Mouse (Mus musculus) liver, embryonic 14.5 days (tissue): ENCODE measurements around the gene Gm10447. TPM values are rescaled to one million over a fixed set of nuclear protein-coding genes. Genes with fewer than 3 reads are reported as not detected.

Experiments used
- ATAC-seq: fragments of 200-750 bp; cut with Nextera tagmentation; 2 replicates; pipeline ENCODE4 v1.8.0; 2017; ENCODE audit warnings: moderate number of reproducible peaks, mild to moderate bottlenecking, moderate library complexity; ENCODE audit not compliant: insufficient read depth
- DNase-seq, 3 experiments: peaks; one replicate each; pipeline ENCODE4 v3.0.0-alpha.2; 2012 to 2013; ENCODE audit warnings: low read depth in 3 of 3, low spot score in 3 of 3
- H3K27ac ChIP-seq: fragments of 300-500 bp; sonication (generic); 2 replicates; pipeline ENCODE4 v1.5.1; 2014; ENCODE audit warnings: moderate library complexity, mild to moderate bottlenecking, control low read depth, inconsistent platforms
- H3K27me3 ChIP-seq: fragments of 300-500 bp; sonication (generic); 2 replicates; pipeline ENCODE4 v1.6.1; 2014; ENCODE audit warnings: mild to moderate bottlenecking, low read length, moderate library complexity; ENCODE audit not compliant: control insufficient read depth, insufficient read depth
- H3K36me3 ChIP-seq: fragments of 300-500 bp; sonication (generic); replicated peaks from 2 replicates; pipeline ENCODE4 v1.6.1; 2014; ENCODE audit warnings: low read depth; ENCODE audit not compliant: control insufficient read depth, insufficient read depth
- H3K4me1 ChIP-seq, 2 experiments: fragments of 200-500 bp in 1 of 2; fragments of 300-500 bp in 1 of 2; sonication (generic) in 1 of 2; replicated peaks; 2 replicates each; pipeline ENCODE4 v1.6.1; 2012 to 2014; ENCODE audit warnings: antibody characterized with exemption in 1 of 2, inconsistent platforms in 1 of 2, low read length in 1 of 2; ENCODE audit not compliant: control insufficient read depth in 2 of 2, insufficient read depth in 2 of 2
- H3K4me2 ChIP-seq: fragments of 300-500 bp; sonication (generic); 2 replicates; pipeline ENCODE4 v1.6.1; 2014; ENCODE audit warnings: low read depth, mild to moderate bottlenecking, control low read depth, moderate library complexity
- H3K4me3 ChIP-seq, 2 experiments: fragments of 200-500 bp in 1 of 2; fragments of 300-500 bp in 1 of 2; sonication (generic) in 1 of 2; 2 replicates each; pipeline ENCODE4 v1.5.1; 2012 to 2014; ENCODE audit warnings: low read depth in 2 of 2, low read length in 2 of 2, mild to moderate bottlenecking in 2 of 2, control low read depth in 1 of 2, inconsistent platforms in 1 of 2, moderate library complexity in 1 of 2; ENCODE audit not compliant: insufficient read depth in 1 of 2
- H3K9ac ChIP-seq: fragments of 300-500 bp; sonication (generic); replicated peaks from 2 replicates; pipeline ENCODE4 v1.6.1; 2014; ENCODE audit warnings: mild to moderate bottlenecking, control low read depth, moderate library complexity
- H3K9me3 ChIP-seq: fragments of 300-500 bp; sonication (generic); 2 replicates; pipeline ENCODE4 v1.6.1; 2016; ENCODE audit warnings: low read length, mixed read lengths; ENCODE audit not compliant: control insufficient read depth
- CTCF ChIP-seq: IDR thresholded peaks from 2 replicates; pipeline ENCODE4 v1.5.1; 2016; ENCODE audit warnings: antibody characterized with exemption, low read depth, control low read depth
- EP300 ChIP-seq: IDR thresholded peaks from 2 replicates; pipeline ENCODE4 v1.6.1; 2016; ENCODE audit warnings: antibody characterized with exemption, low read depth
- WGBS: fragments of 180-500 bp; shearing (Covaris S2); extraction: QIAGEN DNeasy Blood & Tissue Kit; methylation state at CpG from one replicate; pipeline ENCODE4 v1.1.7; 2014; ENCODE audit not compliant: insufficient replicate concordance; 5-methylcytosine and 5-hydroxymethylcytosine counted together
- polyA plus RNA-seq, 2 experiments: library from polyadenylated mRNA; depleted of rRNA in 1 of 2; stranded (reverse) in 1 of 2; unstranded in 1 of 2; fragments of >200 nt; fragmentation: Nextera tagmentation in 1 of 2; extraction: Ambion mirVana in 1 of 2; gene quantifications; 2 replicates each; pipeline versions ENCODE4 v1.2.1 to v1.2.3; 2012 to 2014

Gene Gm10447
- polyA plus RNA-seq, 2 experiments, result 0.19 TPM; not detected in 1

GRCm38 (mm10) chr11:53425251-53425650 lies 31.7 kb downstream of the Gm10447 start:
- Histone ChIP-seq H3K9me3 (no peaks in the 10 kb centered on the region), H3K27ac (no peak overlapping the region), H3K4me1 (peaks cover 4 to 17% of the 10 kb centered on the region in 2 experiments; a peak in 3 of 4 replicates), H3K36me3 (peaks cover 12% of the 10 kb centered on the region), H3K4me3 (no peak overlapping the region), H3K9ac (no peak overlapping the region), H3K27me3 (no peaks in the 10 kb centered on the region), H3K4me2 (no peak overlapping the region)
- 53% methylated on average over 3 of the region's 3 CpGs for WGBS
- DNase-seq, result no peak
- no peak for TF ChIP-seq CTCF
- no peak for TF ChIP-seq EP300
- no peak for ATAC-seq

- DNase-seq, result no peak
- H3K9ac ChIP-seq, result no peak overlapping the region
- no peak overlapping the region for H3K4me2 ChIP-seq
- H3K9me3 ChIP-seq, result no peaks in the 10 kb centered on the region
- 62% methylated on average over 2 of the region's 2 CpGs for WGBS
- H3K4me1 ChIP-seq, result peaks cover 4 to 17% of the 10 kb centered on the region in 2 experiments; a peak in 3 of 4 replicates
- peaks cover 12% of the 10 kb centered on the region for H3K36me3 ChIP-seq
- no peak overlapping the region for H3K27ac ChIP-seq
- TF ChIP-seq CTCF, result no peak
- no peak for TF ChIP-seq EP300
- H3K4me3 ChIP-seq, result no peak overlapping the region
- no peak for ATAC-seq
- H3K27me3 ChIP-seq, result no peaks in the 10 kb centered on the region
These were observed 32.1 kb downstream of the Gm10447 start for GRCm38 (mm10) chr11:53424826-53425225.

- H3K27me3 ChIP-seq, result no peaks in the 10 kb centered on the region
- H3K4me2 ChIP-seq, result peak within 1 kb of the TSS; percentile 38
- 53% methylated on average over 4 of the region's 4 CpGs for WGBS
- H3K27ac ChIP-seq, result no peak within 1 kb of the TSS
- peak in 1 of 3 experiments; percentile 26 for DNase-seq
- no peaks in the 10 kb centered on the region for H3K9me3 ChIP-seq
- peak; percentile 54 for ATAC-seq
- no peak within 1 kb of the TSS; the same call in 1 of the 2 replicates for H3K9ac ChIP-seq
- peak within 1 kb of the TSS; percentile 40 to 41 for H3K4me3 ChIP-seq
- peaks cover 0 to 12% of the 10 kb centered on the region in 2 experiments; a peak in 2 of 4 replicates for H3K4me1 ChIP-seq
- H3K36me3 ChIP-seq, result peaks cover 4% of the 10 kb centered on the region
- TF ChIP-seq CTCF, result 0 out of 2 replicates have a peak, but pooled peaks have one; percentile 9
- TF ChIP-seq EP300, result no peak
These were observed 33.9 kb downstream of the Gm10447 start, which contains the start of gene Leap2 for GRCm38 (mm10) chr11:53423036-53423435. Gene Leap2 (minus strand): TSS chr11:53423170.

- no peak overlapping the region for H3K27ac ChIP-seq
- no peak overlapping the region for H3K4me3 ChIP-seq
- peaks cover 15% of the 10 kb centered on the region for H3K36me3 ChIP-seq
- no peak overlapping the region for H3K9ac ChIP-seq
- TF ChIP-seq EP300 (no peak), CTCF (no peak)
- H3K4me1 ChIP-seq, result no peaks in the 10 kb centered on the region
- no peaks in the 10 kb centered on the region for H3K27me3 ChIP-seq
- no peak overlapping the region for H3K4me2 ChIP-seq
- DNase-seq (no peak), ATAC-seq (0 out of 2 replicates have a peak, but pooled peaks have one; percentile 31)
- no peaks in the 10 kb centered on the region for H3K9me3 ChIP-seq
These were observed 38.9 kb downstream of the Gm10447 start for GRCm38 (mm10) chr11:53418048-53418447.

GRCm38 (mm10) chr11:53413871-53414270 lies 43.0 kb downstream of the Gm10447 start:
- H3K9ac ChIP-seq, result no peak overlapping the region
- WGBS, result 70% methylated on average over 4 of the region's 4 CpGs
- H3K27me3 ChIP-seq, result no peaks in the 10 kb centered on the region
- no peak overlapping the region for H3K4me2 ChIP-seq
- TF ChIP-seq CTCF (no peak), EP300 (no peak)
- H3K36me3 ChIP-seq, result peaks cover 26% of the 10 kb centered on the region
- ATAC-seq, result no peak
- no peaks in the 10 kb centered on the region for H3K9me3 ChIP-seq
- no peak for DNase-seq
- no peak overlapping the region for H3K4me3 ChIP-seq
- no peak overlapping the region for H3K27ac ChIP-seq
- no peaks in the 10 kb centered on the region for H3K4me1 ChIP-seq
